Mouse (Mus musculus) lung, postnatal 4 days (tissue): ENCODE measurements around the gene Ddc.

Source experiments
- DNase-seq, 2 experiments: peaks; one replicate each; pipeline ENCODE4 v3.0.0; 2021

Ddc gene

GRCm38 (mm10) chr11:11777246-11777645 is 120.7 kb downstream of the Ddc start:
- DNase-seq = no peak

GRCm38 (mm10) chr11:11776822-11777174 is 121.1 kb downstream of the Ddc start:
- no peak for DNase-seq

- DNase-seq = no peak
Observed at GRCm38 (mm10) chr11:11776071-11776821, 121.7 kb downstream of the Ddc start.

GRCm38 (mm10) chr11:11774893-11775292 is 123.1 kb downstream of the Ddc start:
- no peak for DNase-seq

- DNase-seq = no peak
Observed at GRCm38 (mm10) chr11:11774384-11774783, 123.6 kb downstream of the Ddc start.

GRCm38 (mm10) chr11:11772196-11772595 is 125.7 kb downstream of the Ddc start:
- DNase-seq = no peak

GRCm38 (mm10) chr11:11770691-11771090 is 127.3 kb downstream of the Ddc start:
- DNase-seq = no peak

GRCm38 (mm10) chr11:11769281-11769680 is 128.7 kb downstream of the Ddc start:
- no peak for DNase-seq

- no peak for DNase-seq
Observed at GRCm38 (mm10) chr11:11768057-11768456, 129.9 kb downstream of the Ddc start.

- no peak for DNase-seq
Observed at GRCm38 (mm10) chr11:11766736-11767135, 131.2 kb downstream of the Ddc start.

GRCm38 (mm10) chr11:11766105-11766504 is 131.8 kb downstream of the Ddc start:
- DNase-seq = peak in 1 of 2 experiments; percentile 36

GRCm38 (mm10) chr11:11765414-11765813 is 132.5 kb downstream of the Ddc start:
- DNase-seq = no peak
